Mouse (Mus musculus) lung, embryonic 14.5 days (tissue): ENCODE measurements around the gene Kcnh4. TPM values are rescaled to one million over a fixed set of nuclear protein-coding genes. Genes with fewer than 3 reads are reported as not detected.

ENCODE experiments used
- ATAC-seq: fragments of 200-750 bp; cut with Nextera tagmentation; 2 replicates; pipeline ENCODE4 v1.8.0; 2017; ENCODE audit warnings: mild to moderate bottlenecking, moderate TSS enrichment, moderate library complexity; ENCODE audit not compliant: insufficient read depth
- DNase-seq: peaks from one replicate; pipeline ENCODE4 v3.0.0-alpha.2; 2015
- H3K27ac ChIP-seq: fragments of 300-500 bp; sonication (generic); 2 replicates; pipeline ENCODE4 v1.5.1; 2014; ENCODE audit warnings: low read depth, mild to moderate bottlenecking, moderate library complexity
- H3K27me3 ChIP-seq: fragments of 300-500 bp; sonication (generic); 2 replicates; pipeline ENCODE4 v1.6.1; 2014; ENCODE audit warnings: low read length, control low read depth; ENCODE audit not compliant: insufficient read depth
- H3K36me3 ChIP-seq: fragments of 300-500 bp; sonication (generic); 2 replicates; pipeline ENCODE4 v1.6.1; 2014; ENCODE audit warnings: control low read depth; ENCODE audit not compliant: insufficient read depth
- H3K4me1 ChIP-seq: fragments of 300-500 bp; sonication (generic); 2 replicates; pipeline ENCODE4 v1.6.1; 2014; ENCODE audit warnings: antibody characterized with exemption, control low read depth; ENCODE audit not compliant: insufficient read depth
- H3K4me2 ChIP-seq: fragments of 300-500 bp; sonication (generic); 2 replicates; pipeline ENCODE4 v1.6.1; 2014; ENCODE audit warnings: mild to moderate bottlenecking
- H3K4me3 ChIP-seq: fragments of 300-500 bp; sonication (generic); 2 replicates; pipeline ENCODE4 v1.5.1; 2014; ENCODE audit warnings: low read depth, low read length
- H3K9ac ChIP-seq: fragments of 300-500 bp; sonication (generic); 2 replicates; pipeline ENCODE4 v1.6.1; 2014
- H3K9me3 ChIP-seq: fragments of 300-500 bp; sonication (generic); 2 replicates; pipeline ENCODE4 v1.6.1; 2016; ENCODE audit warnings: low read depth, low read length, control low read depth
- CTCF ChIP-seq: IDR thresholded peaks from 2 replicates; pipeline ENCODE4 v1.5.1; 2016; ENCODE audit warnings: antibody characterized with exemption, low read depth
- WGBS: fragments of 180-500 bp; shearing (Covaris S2); extraction: QIAGEN DNeasy Blood & Tissue Kit; methylation state at CpG from one replicate; pipeline ENCODE4 v1.1.7; 2014; 5-methylcytosine and 5-hydroxymethylcytosine counted together
- polyA plus RNA-seq: library from polyadenylated mRNA; unstranded; fragments of >200 nt; fragmentation: Nextera tagmentation; extraction: Ambion mirVana; gene quantifications from 2 replicates; pipeline ENCODE4 v1.2.1, GENCODE M21; 2014

The Kcnh4 gene
- polyA plus RNA-seq, 1 experiment from 2014 or later = not detected

GRCm38 (mm10) chr11:100766726-100767125, 7.0 kb upstream of the Kcnh4 start:
- WGBS = 77% methylated on average over 9 of the region's 9 CpGs
- no peak for TF ChIP-seq CTCF
- no peaks in the 10 kb centered on the region for H3K36me3 ChIP-seq
- peaks cover 11% of the 10 kb centered on the region for H3K27me3 ChIP-seq
- no peak overlapping the region for H3K27ac ChIP-seq
- ATAC-seq (no peak), DNase-seq (no peak)
- H3K9me3 ChIP-seq = no peaks in the 10 kb centered on the region
- no peak overlapping the region for H3K4me2 ChIP-seq
- no peak overlapping the region for H3K4me3 ChIP-seq
- H3K9ac ChIP-seq = no peak overlapping the region
- no peaks in the 10 kb centered on the region for H3K4me1 ChIP-seq

- DNase-seq (no peak), ATAC-seq (no peak)
- Histone ChIP-seq H3K9me3 (no peaks in the 10 kb centered on the region), H3K4me1 (no peaks in the 10 kb centered on the region; the same call in 1 of the 2 replicates), H3K9ac (peak within 1 kb of the TSS; percentile 40), H3K27me3 (peaks cover 43% of the 10 kb centered on the region), H3K4me2 (peak within 1 kb of the TSS; percentile 76), H3K36me3 (no peaks in the 10 kb centered on the region), H3K27ac (no peak within 1 kb of the TSS), H3K4me3 (peak within 1 kb of the TSS; percentile 40)
- no peak for TF ChIP-seq CTCF
- WGBS = 76% methylated on average over 7 of the region's 7 CpGs
Observed at GRCm38 (mm10) chr11:100762831-100763230, 3.1 kb upstream of the Kcnh4 start, which contains the start of gene Hcrt. TSS of gene Hcrt (minus strand) at chr11:100762931.

GRCm38 (mm10) chr11:100761547-100762045, 1.9 kb upstream of the Kcnh4 start:
- Histone ChIP-seq H3K36me3 (no peaks in the 10 kb centered on the region), H3K27ac (no peak overlapping the region), H3K9ac (peak overlapping the region; percentile 40), H3K4me3 (peak overlapping the region; percentile 40), H3K27me3 (peaks cover 48% of the 10 kb centered on the region), H3K9me3 (no peaks in the 10 kb centered on the region), H3K4me1 (no peaks in the 10 kb centered on the region; the same call in 1 of the 2 replicates), H3K4me2 (peak overlapping the region; percentile 76)
- 1% methylated on average over 27 of the region's 27 CpGs for WGBS
- DNase-seq = peak; percentile 87
- peak; percentile 75 for TF ChIP-seq CTCF
- ATAC-seq = peak; percentile 67

- Histone ChIP-seq H3K27ac (no peak overlapping the region), H3K4me3 (peak overlapping the region; percentile 27; the same call in 1 of the 2 replicates), H3K9me3 (no peaks in the 10 kb centered on the region), H3K9ac (no peak overlapping the region), H3K4me1 (no peaks in the 10 kb centered on the region; the same call in 1 of the 2 replicates), H3K4me2 (peak overlapping the region; percentile 58), H3K36me3 (no peaks in the 10 kb centered on the region), H3K27me3 (peaks cover 48% of the 10 kb centered on the region)
- ATAC-seq (peak; percentile 39; the same call in 1 of the 2 replicates), DNase-seq (peak; percentile 82)
- no peak for TF ChIP-seq CTCF
- WGBS = 2% methylated on average over 35 of the region's 35 CpGs
Observed at GRCm38 (mm10) chr11:100758707-100759610, 783 bp downstream of the Kcnh4 start.

- H3K4me1 ChIP-seq = no peaks in the 10 kb centered on the region; the same call in 1 of the 2 replicates
- H3K27me3 ChIP-seq = peaks cover 50% of the 10 kb centered on the region
- WGBS = 85% methylated on average over 12 of the region's 12 CpGs
Observed at GRCm38 (mm10) chr11:100757566-100757965, 2.2 kb downstream of the Kcnh4 start.

GRCm38 (mm10) chr11:100756476-100756875, 3.3 kb downstream of the Kcnh4 start:
- H3K4me3 ChIP-seq = no peak overlapping the region
- H3K9ac ChIP-seq = no peak overlapping the region
- no peaks in the 10 kb centered on the region for H3K36me3 ChIP-seq
- no peaks in the 10 kb centered on the region; the same call in 1 of the 2 replicates for H3K4me1 ChIP-seq
- H3K9me3 ChIP-seq = no peaks in the 10 kb centered on the region
- no peak overlapping the region for H3K4me2 ChIP-seq
- no peak overlapping the region for H3K27ac ChIP-seq
- TF ChIP-seq CTCF = no peak
- 48% methylated on average over 6 of the region's 6 CpGs for WGBS
- no peak for DNase-seq
- peaks cover 41% of the 10 kb centered on the region for H3K27me3 ChIP-seq
- no peak for ATAC-seq

More at GRCm38 (mm10) chr11:100757566-100757965, 2.2 kb downstream of the Kcnh4 start:
- no peak overlapping the region for H3K4me3 ChIP-seq
- H3K27ac ChIP-seq = no peak overlapping the region
- no peak for DNase-seq
- H3K36me3 ChIP-seq = no peaks in the 10 kb centered on the region
- no peak for ATAC-seq
- no peak overlapping the region for H3K4me2 ChIP-seq
- TF ChIP-seq CTCF = no peak
- H3K9me3 ChIP-seq = no peaks in the 10 kb centered on the region
- H3K9ac ChIP-seq = no peak overlapping the region

- Histone ChIP-seq H3K36me3 (no peaks in the 10 kb centered on the region), H3K4me2 (no peak overlapping the region), H3K4me3 (no peak overlapping the region), H3K9ac (no peak overlapping the region), H3K27ac (no peak overlapping the region), H3K4me1 (no peaks in the 10 kb centered on the region; the same call in 1 of the 2 replicates), H3K9me3 (no peaks in the 10 kb centered on the region), H3K27me3 (peaks cover 27% of the 10 kb centered on the region)
- ATAC-seq = no peak
- DNase-seq = no peak
- no peak for TF ChIP-seq CTCF
- 87% methylated on average over 3 of the region's 3 CpGs for WGBS
Observed at GRCm38 (mm10) chr11:100754693-100755057, 5.1 kb downstream of the Kcnh4 start.
